Mouse (Mus musculus) cortical plate, adult 2 months (tissue): ENCODE measurements around the gene Ramp2.

Source experiments
- CTCF ChIP-seq: fragments of 200-500 bp; IDR thresholded peaks from 2 replicates; pipeline ENCODE4 v1.5.1; 2011; ENCODE audit warnings: mild to moderate bottlenecking, control low read depth, low read length; ENCODE audit not compliant: insufficient read depth; ENCODE audit errors: extremely low read depth
- POLR2A ChIP-seq: fragments of 200-500 bp; IDR thresholded peaks from 2 replicates; pipeline ENCODE4 v1.6.1; 2011; ENCODE audit warnings: mild to moderate bottlenecking, low read length, control low read depth; ENCODE audit not compliant: insufficient read depth; ENCODE audit errors: extremely low read depth

- no peak for TF ChIP-seq CTCF
- TF ChIP-seq POLR2A, result no peak
Measured at GRCm38 (mm10) chr11:101263138-101263988, 17.5 kb downstream of the Ramp2 start.
